Mouse (Mus musculus): ENCODE data around the gene Lama1.

DNA sequence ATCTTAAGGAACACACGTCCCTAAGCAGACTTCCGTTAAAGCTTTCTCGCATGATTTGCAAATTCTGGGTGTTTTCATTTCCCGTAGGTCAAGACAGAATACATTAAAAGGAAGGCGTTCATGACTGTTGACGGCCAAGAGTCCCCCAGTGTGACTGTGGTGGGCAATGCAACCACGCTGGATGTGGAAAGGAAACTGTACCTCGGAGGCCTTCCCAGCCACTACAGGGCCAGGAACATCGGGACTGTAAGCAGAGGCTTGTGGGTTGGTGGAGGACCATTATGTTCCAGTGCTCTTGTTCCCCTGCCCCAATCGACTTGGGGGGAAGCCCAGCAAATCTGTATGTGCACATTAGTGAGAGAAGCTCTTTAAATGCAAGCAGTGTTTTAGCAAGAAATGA, 119.9 kb downstream of the Lama1 start:
- TF ChIP-seq CTCF (IDR thresholded peaks at IDR 0.05; ENCODE audit: low read depth) (no peak), EP300 (IDR thresholded peaks at IDR 0.05; ENCODE audit: low read depth) (no peak)
